Mouse (Mus musculus): ENCODE data around the gene Pdk1. TPM values are rescaled to one million over a fixed set of nuclear protein-coding genes. Genes with fewer than 3 reads are reported as not detected.
"Not testable (repeated sequence)": the region's sequence is repeated elsewhere in the genome, so short reads cannot be mapped to it uniquely, and the experiment has no call there.

Pdk1 gene
- total RNA-seq, 2 experiments from 2014 or later: 35.6 to 37.4 TPM

DNA sequence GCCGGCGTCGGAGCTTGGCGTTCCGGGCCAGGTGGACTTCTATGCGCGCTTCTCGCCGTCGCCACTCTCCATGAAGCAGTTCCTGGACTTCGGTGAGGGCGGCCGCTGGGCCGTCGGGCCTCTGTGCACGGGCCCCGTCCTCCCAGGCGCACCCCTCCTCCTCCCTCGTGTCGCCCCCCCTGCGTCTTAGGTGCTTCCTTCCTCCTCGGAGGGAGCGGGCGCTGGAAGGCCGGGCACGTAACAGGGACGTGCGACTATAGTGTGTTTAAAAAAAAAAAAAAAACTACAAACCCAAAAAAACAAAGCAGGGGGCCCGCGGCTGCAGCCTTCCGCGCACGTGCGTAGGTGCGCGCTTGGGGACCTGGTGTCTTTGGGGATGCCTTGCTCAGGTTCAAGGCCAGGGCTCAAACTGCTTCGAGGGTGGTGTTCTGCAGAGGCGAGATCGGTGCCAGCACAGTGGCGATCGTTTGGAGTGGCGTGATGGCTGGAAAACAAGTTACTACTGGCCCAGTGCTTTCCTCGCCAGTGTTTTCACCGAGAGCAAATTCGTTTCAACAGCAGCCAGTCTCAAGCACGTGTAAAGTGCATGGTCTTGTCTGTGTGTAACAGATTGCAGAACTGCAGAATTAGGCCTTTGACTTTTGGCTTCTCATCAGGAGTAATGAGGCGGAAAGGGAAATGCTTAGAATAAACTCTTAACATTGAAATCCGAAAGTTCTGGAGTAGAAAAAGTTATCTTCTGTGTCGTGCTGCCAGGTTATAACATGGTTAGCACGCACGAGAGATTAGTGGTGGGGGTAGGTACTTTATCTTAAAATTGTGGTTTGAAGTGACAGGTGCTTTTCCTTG lies 674 bp downstream of the Pdk1 start:
- peak; percentile 24 to 26 for DNase-seq (ENCODE audit: extremely low spot score in 1 of 2, low spot score in 1 of 2)

- no peak for DNase-seq (ENCODE audit: extremely low spot score in 1 of 2, low spot score in 1 of 2)
Observed at GRCm38 (mm10) chr2:71874422-71874821, 1.4 kb downstream of the Pdk1 start.

DNA sequence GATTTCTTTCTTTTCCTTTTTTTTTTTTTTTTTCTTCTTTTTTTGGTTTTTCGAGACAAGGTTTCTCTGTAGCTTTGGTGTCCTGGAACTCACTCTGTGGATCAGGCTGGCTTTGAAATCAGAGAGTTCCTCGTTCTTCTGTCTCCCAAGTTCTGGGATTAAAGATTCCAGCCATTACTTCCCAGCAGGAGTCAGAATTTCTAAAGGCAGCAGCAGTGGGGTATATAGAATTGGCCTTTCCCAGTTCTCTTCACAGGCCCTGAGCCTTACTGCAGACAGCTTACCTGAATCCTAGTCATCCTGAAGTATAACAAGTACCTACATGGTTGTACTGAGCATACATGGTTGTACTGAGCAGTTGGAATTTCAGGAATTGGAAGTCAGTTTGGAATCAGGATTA lies 1.8 kb downstream of the Pdk1 start:
- no peak for DNase-seq (ENCODE audit: extremely low spot score in 1 of 2, low spot score in 1 of 2)

DNA sequence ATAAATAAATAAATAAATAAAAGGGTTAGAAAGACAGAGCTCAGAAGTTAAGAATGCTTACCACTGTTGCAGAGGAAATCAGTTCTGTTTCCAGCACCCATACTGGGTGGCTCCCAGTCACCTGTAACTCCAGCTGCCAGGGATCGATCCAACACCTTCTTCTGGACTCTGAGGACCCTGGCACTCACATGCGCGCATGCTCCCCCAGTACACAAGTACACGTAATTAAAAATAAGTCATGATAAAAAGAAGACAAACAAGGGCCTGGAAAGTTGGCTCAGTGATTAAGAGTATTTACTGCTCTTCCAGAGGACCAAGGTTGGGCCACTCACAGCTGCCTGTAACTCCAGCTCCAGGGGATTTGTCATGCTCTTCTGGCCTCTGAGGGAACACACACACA lies 4.8 kb downstream of the Pdk1 start:
- no peak for DNase-seq (ENCODE audit: extremely low spot score in 1 of 2, low spot score in 1 of 2)

GRCm38 (mm10) chr2:71878441-71878840 lies 5.4 kb downstream of the Pdk1 start:
- no peak for DNase-seq (ENCODE audit: extremely low spot score in 1 of 2, low spot score in 1 of 2)

GRCm38 (mm10) chr2:71878943-71879342 lies 5.9 kb downstream of the Pdk1 start:
- no peak for DNase-seq (ENCODE audit: extremely low spot score in 1 of 2, low spot score in 1 of 2)

DNA sequence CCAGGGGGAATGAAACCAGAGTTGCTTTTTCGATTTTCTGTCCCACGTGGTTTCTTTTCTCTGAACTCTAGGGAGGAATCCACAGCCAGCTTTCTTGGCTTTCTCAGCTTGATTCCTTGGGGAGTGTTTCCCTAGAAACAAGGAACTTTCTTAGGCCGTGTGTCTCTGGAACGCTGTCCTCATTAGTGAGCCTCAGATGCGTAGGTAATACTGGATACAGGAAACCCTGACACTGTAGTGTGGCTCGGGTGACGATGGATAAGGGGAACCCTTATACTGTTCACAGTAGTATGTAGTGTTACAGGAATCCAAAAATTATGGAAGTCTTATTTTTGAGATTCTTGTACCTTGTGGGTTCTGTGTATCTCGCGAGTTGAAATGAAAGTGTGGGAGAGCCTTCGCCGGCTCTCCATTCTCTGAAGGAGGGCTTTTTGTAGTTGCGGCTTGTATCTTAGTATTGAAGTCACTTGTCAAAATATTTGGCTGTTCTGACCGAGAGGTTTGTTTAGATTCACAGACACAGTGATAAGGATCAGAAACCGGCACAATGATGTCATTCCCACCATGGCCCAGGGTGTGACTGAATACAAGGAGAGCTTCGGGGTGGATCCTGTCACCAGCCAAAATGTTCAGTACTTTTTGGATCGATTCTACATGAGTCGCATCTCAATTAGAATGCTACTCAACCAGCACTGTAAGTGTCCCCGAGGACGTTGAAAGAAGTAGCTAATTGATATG lies 10.1 kb downstream of the Pdk1 start:
- DNase-seq (ENCODE audit: extremely low spot score in 1 of 2, low spot score in 1 of 2): no peak

DNA sequence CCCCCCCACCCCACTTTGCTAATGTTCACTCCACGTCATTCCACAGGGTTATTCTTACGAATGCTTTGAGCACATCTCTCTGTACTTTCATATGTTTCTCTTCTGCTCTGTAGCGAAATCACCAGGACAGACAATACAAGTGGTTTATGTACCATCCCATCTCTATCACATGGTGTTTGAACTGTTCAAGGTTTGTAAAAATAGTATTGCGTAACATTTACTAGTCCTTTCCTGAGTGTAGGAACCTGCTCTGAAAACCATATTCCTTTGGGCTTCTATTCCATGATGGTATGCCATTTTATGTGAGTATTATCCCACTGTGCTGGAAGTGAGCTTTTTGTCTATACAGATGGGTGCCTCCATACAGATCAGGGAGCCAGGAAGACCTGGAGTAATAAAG lies 14.2 kb downstream of the Pdk1 start:
- no peak for DNase-seq (ENCODE audit: extremely low spot score in 1 of 2, low spot score in 1 of 2)

- no peak for DNase-seq (ENCODE audit: extremely low spot score in 1 of 2, low spot score in 1 of 2)
Observed at GRCm38 (mm10) chr2:71888437-71888836, 15.4 kb downstream of the Pdk1 start.

DNA sequence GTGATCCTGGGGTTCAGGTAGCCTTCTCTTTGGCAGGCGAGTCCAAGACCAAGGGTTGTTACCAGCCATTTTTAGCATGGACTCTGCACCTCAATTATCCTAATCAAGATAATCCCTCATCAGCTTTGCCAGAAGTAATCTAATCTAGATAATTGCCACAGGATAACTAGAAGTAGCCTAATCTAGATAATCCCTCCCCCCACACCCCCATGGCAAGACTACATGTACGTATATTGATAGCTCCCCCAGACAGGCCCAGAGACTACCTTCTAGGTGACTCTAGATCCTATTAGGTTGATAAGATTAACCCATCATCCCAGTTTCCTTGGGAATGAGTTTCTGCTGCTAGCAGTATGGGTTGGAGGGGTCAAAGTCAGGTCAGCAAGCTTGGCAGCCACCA lies 18.5 kb downstream of the Pdk1 start:
- no peak for DNase-seq (ENCODE audit: extremely low spot score in 1 of 2, low spot score in 1 of 2)

DNA sequence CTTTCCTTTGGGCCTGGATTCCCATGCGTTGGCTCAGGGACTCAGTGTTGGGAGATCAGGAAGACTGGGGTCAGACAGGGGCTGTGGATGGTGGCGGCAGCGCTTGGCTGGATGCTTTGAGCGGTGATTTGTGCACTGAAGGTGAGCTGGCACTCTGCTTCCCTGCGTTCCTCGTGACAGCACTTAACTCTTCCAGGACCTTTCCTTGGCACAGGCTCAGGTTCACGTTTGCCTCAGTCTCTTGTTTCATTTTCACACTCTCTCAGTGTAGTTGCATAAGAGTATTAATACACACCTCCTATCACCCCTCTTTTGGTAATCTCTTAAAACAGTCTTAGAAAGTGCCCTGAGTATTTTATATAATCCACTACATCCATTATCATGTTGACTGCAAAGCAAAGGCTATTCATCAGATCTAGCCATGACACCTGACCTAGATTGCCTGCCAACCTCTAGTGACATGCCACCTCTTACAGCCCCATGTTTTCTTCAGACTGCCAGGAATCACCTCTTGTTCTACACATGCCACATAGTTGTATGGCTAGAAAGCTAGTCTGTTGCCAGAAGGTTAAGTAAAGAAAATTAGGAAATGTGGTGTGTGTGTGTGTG lies 19.8 kb downstream of the Pdk1 start:
- DNase-seq (ENCODE audit: extremely low spot score in 1 of 2, low spot score in 1 of 2): no peak

- no peak for DNase-seq (ENCODE audit: extremely low spot score in 1 of 2, low spot score in 1 of 2)
Observed at GRCm38 (mm10) chr2:71895596-71896286, 22.7 kb downstream of the Pdk1 start.

GRCm38 (mm10) chr2:71897420-71897819 lies 24.4 kb downstream of the Pdk1 start:
- no peak for DNase-seq (ENCODE audit: extremely low spot score in 1 of 2, low spot score in 1 of 2)

DNA sequence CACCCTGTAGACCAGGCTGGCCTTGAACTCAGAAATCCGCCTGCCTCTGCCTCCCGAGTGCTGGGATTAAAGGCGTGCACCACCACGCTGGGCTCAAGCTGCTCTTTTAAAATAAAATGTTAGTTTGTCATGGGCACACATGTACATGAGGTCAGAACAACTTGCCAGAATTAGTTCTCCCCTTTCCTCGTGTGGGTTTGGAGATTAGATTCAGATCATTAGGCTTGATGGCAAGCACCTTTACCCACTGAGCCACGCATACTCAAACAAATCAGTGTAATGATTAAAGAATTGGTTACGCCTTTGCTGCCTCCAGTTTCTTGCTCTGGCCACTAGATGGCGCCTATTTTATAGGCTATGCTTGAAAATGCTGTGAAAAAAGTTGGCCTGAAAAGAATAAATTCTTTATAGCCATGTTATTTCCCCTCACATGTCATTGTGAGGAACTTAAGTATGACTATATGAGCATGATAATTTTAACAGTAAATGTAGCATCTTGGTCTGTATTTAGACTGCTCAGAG lies 25.4 kb downstream of the Pdk1 start:
- peak; percentile 9 to 47 for DNase-seq (ENCODE audit: extremely low spot score in 1 of 2, low spot score in 1 of 2)

GRCm38 (mm10) chr2:71899886-71900285 lies 26.9 kb downstream of the Pdk1 start:
- no peak for DNase-seq (ENCODE audit: extremely low spot score in 1 of 2, low spot score in 1 of 2)

DNA sequence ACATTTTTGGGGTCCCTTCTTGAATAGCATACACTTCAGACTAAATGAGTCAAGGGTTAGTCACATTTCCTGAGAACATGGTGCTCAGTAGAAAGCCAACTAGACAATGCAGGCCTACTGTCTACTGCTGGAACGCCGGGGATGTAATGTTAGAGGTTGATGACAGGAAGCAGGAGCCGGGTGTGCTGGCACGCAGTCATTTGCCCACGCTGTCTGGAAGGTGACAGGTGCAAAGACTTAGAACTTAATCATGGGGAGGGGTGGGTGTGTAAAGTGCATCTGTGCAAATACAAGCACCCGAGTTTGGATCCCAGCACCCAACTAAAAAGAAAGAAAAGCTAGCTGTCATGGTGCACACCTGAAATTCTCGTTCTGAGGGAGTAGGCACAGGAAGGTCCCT lies 32.1 kb downstream of the Pdk1 start:
- no peak for DNase-seq (ENCODE audit: extremely low spot score in 1 of 2, low spot score in 1 of 2)

DNA sequence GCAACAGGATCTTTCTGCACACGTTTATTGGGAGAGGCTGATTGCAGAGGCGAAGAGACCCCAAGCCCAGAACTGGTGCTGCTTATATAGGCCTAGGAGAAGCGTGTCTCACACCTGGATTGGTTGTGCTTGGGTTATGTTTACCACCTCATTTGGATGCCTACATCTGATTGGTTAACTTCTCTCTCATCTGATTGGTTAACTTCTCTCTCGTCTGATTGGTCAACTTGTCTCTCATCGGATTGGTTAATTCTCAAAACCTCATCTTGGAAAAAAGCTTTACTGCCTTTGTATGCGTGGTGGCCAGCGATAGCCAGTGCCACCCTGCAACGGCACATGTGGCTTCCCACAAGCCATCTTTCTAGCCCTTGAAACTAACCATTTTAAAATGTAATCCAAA lies 33.3 kb downstream of the Pdk1 start:
- DNase-seq (ENCODE audit: extremely low spot score in 1 of 2, low spot score in 1 of 2): not testable (repeated sequence)

DNA sequence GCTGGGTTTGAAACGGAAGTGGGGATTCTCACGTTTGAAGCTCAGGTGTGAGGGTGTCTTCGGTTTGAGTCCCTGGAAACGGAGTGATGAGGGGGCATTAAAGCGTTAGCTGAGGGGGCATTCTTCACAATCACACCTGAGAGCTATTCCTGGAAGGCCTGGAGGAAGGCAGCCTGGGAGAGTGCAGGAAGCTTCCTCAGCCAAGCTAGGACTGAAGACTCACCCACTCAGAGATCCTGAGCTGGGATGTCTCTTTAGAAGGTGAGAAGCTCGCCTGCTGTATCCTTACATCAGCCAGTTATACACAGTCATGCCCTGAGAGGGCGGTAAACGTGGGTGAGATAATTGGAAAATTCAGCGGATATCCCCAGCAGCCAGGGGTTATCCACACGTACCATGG lies 40.9 kb downstream of the Pdk1 start:
- no peak for DNase-seq (ENCODE audit: extremely low spot score in 1 of 2, low spot score in 1 of 2)

DNA sequence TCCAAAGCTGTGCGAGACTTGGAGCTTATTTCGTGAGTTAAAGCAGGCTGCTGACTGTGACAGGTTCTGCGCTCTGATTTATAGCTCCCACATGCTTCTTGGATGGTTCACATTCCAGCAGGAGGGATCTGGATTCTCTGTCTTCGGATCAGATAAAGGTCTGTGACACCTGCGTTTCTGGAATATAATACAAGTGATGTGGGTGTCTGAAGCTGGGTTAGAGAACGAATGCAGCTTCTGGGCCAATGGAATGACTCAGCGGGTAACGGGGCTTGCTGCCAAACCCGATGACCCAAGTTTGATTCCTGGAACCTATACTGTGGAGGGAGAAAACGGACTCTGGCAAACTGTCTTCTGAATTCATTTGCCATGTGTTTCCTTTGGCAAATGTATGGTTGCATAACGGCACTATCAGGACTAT lies 46.2 kb downstream of the Pdk1 start:
- DNase-seq (ENCODE audit: extremely low spot score in 1 of 2, low spot score in 1 of 2): no peak

DNA sequence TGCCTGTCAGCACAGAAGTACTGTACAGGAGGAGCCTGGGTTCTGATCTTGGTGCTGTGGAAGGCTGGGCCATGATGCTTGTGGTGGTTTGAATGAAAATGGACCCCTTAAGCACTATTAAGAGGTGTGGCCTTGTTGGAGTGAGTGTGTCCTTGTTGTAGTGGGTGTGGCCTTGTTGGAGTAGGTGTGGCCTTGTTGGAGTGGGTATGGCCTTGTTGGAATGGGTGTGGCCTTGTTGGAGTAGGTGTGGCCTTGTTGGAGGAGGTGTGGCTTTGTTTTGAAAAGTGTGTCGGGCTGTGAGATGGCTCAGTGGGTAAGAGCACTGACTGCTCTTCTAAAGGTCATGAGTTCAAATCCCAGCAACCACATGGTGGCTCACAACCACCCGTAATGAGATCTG lies 51.9 kb downstream of the Pdk1 start:
- DNase-seq (ENCODE audit: extremely low spot score in 1 of 2, low spot score in 1 of 2): not testable (repeated sequence)

DNA sequence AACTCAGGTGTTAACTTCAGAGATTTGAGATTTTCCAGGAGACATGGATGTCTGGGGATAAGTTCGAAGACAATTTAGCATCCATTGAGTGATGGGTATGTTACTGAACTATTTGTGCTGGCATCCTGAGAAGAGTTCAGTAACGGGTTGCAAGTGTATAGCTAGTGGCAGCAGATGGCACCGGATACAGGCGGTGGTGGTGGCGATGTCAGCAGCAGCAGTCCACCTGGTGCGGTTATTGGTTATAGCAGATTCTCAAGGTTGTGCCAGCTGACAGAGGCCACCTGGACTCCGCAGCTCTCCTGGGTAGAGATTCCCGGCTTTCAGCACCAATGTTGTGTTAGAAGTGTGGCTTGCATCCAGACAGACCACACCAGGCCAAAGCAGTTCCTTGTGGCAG lies 61.0 kb downstream of the Pdk1 start:
- DNase-seq (ENCODE audit: extremely low spot score in 1 of 2, low spot score in 1 of 2): no peak
